Mouse (Mus musculus) CH12.LX (cell line): ENCODE measurements at regions not wholly inside any gene's neighbourhood (a gene's known extent, or its start where the extent isn't known, plus 50 kb on each side); places are given as distances from the start of the nearest gene placed in this dataset.

Experiments
- CHD1 ChIP-seq: IDR thresholded peaks from 2 replicates; pipeline ENCODE4 v1.6.1; 2012; ENCODE audit warnings: low read depth, low read length, improper control_type of control experiment, inconsistent platforms
- CTCF ChIP-seq, 2 experiments: IDR thresholded peaks in 1 of 2; conservative IDR thresholded peaks in 1 of 2; 2 replicates each; pipeline ENCODE4 v1.5.1; 2011 to 2012; ENCODE audit warnings: low read depth in 2 of 2, low read length in 2 of 2, improper control_type of control experiment in 1 of 2, inconsistent platforms in 1 of 2, mild to moderate bottlenecking in 1 of 2, moderate library complexity in 1 of 2
- EP300 ChIP-seq: IDR thresholded peaks from 2 replicates; pipeline ENCODE4 v1.6.1; 2011; ENCODE audit warnings: low read length, improper control_type of control experiment
- ETS1 ChIP-seq: conservative IDR thresholded peaks from 2 replicates; pipeline ENCODE4 v1.6.1; 2012; ENCODE audit warnings: low read depth, mild to moderate bottlenecking, inconsistent platforms, low read length, improper control_type of control experiment, moderate library complexity
- KAT2A ChIP-seq: IDR thresholded peaks from 2 replicates; pipeline ENCODE4 v1.6.1; 2012; ENCODE audit warnings: low read length, improper control_type of control experiment, inconsistent platforms; ENCODE audit not compliant: insufficient replicate concordance
- MAFK ChIP-seq: IDR thresholded peaks from 2 replicates; pipeline ENCODE4 v1.6.1; 2011; ENCODE audit warnings: low read length, improper control_type of control experiment; ENCODE audit not compliant: insufficient replicate concordance
- MXI1 ChIP-seq: IDR thresholded peaks from 2 replicates; pipeline ENCODE4 v1.6.1; 2011; ENCODE audit warnings: mild to moderate bottlenecking, low read depth, low read length, improper control_type of control experiment
- NRF1 ChIP-seq: IDR thresholded peaks from 2 replicates; pipeline ENCODE4 v1.6.1; 2014; ENCODE audit warnings: low read depth, mild to moderate bottlenecking, inconsistent platforms, low read length, improper control_type of control experiment, moderate library complexity
- POLR2A ChIP-seq: IDR thresholded peaks from 2 replicates; pipeline ENCODE4 v1.6.1; 2011; ENCODE audit warnings: low read depth, mild to moderate bottlenecking, improper control_type of control experiment, low read length
- USF2 ChIP-seq: conservative IDR thresholded peaks from 2 replicates; pipeline ENCODE4 v1.6.1; 2011; ENCODE audit warnings: low read depth, low read length, improper control_type of control experiment

- no peak for TF ChIP-seq MXI1
- no peak for TF ChIP-seq MAFK
- TF ChIP-seq ETS1, result no peak
- TF ChIP-seq CTCF (conservative IDR thresholded peaks at IDR 0.05 in 1 of 2, IDR thresholded peaks at IDR 0.05 in 1 of 2; ENCODE audit: low read depth in 2 of 2, low read length in 2 of 2), result no peak
- no peak for TF ChIP-seq CHD1
- no peak for TF ChIP-seq POLR2A
- TF ChIP-seq USF2, result no peak
- no peak for TF ChIP-seq KAT2A
- no peak for TF ChIP-seq EP300
- no peak for TF ChIP-seq NRF1
Observed at GRCm38 (mm10) chr16:72029273-72029672, 278.8 kb upstream of the Robo1 start.
